In genomic region chr16:57278976-57279626, GRCm38 (mm10) we compare ENCODE assay signal across 29 mouse cellular contexts. TPM values are rescaled to one million over a fixed set of nuclear protein-coding genes. Genes with fewer than 3 reads are reported as not detected.
DNase-seq lines count a peak whose midpoint lies in the region; ATAC-seq and TF ChIP-seq lines count a peak whose summit lies in the region.
"Had no signal": no experiment of that assay in that cellular context is flagged by ENCODE, and none has a peak within 500 bp of the region (broad histone marks: within the 10 kb centered on the region; RNA-seq: fewer than 3 reads in every experiment).

No protein-coding gene starts in this region.

- no peak for DNase-seq in lung, postnatal 0 days (ENCODE audit: low spot score)
- DNase-seq in lung, postnatal 10 days = no peak
- peak; percentile 31 for DNase-seq in R1 (ENCODE audit: low read depth, low spot score)
- DNase-seq in adrenal gland, postnatal 36 days = no peak
- no peak for DNase-seq in adrenal gland, adult 8-10 months
- DNase-seq in ovary, postnatal 14 days (ENCODE audit: low spot score) = no peak
- DNase-seq: adrenal gland, adult 2 months; adrenal gland, postnatal 25 days; cerebellum, adult 18-20 months; cerebellum, adult 9-10 months; cerebellum, postnatal 14 days; forebrain, postnatal 0 days; gastrocnemius, adult 2 months; gastrocnemius, postnatal 14 days; heart, adult 18-20 months; heart, postnatal 10 days; heart, postnatal 4 days; kidney, adult 11 months had no signal

- H3K27me3 ChIP-seq in lung, postnatal 0 days (replicated peaks; ENCODE audit: insufficient read depth, low read length) = no peaks in the 10 kb centered on the region
- no peaks in the 10 kb centered on the region for H3K27me3 ChIP-seq in ES-Bruce4 (ENCODE audit: control insufficient read depth, insufficient read depth, low read length, poor library complexity, severe bottlenecking)
- H3K27me3 ChIP-seq: embryonic facial prominence, embryonic 12.5 days; embryonic facial prominence, embryonic 15.5 days; heart, embryonic 12.5 days; heart, embryonic 15.5 days; Patski had no signal

- H3K27ac ChIP-seq in lung, postnatal 0 days (ENCODE audit: low read length) = no peak overlapping the region
- no peak overlapping the region for H3K27ac ChIP-seq in ES-Bruce4 (ENCODE audit: insufficient read depth, low read length)
- H3K27ac ChIP-seq: embryonic facial prominence, embryonic 12.5 days; embryonic facial prominence, embryonic 15.5 days; gastrocnemius, adult 2 months; heart, embryonic 15.5 days; hindbrain, embryonic 14.5 days; hindbrain, postnatal 0 days had no signal

- no peak for ATAC-seq in lung, postnatal 0 days
- ATAC-seq: forebrain, embryonic 14.5 days; forebrain, postnatal 0 days; hindbrain, postnatal 0 days; inflammation-experienced regulatory T-cells, adult 6 months; Patski had no signal

- no peaks in the 10 kb centered on the region for H3K9me3 ChIP-seq in lung, postnatal 0 days (ENCODE audit: low read length)
- H3K9me3 ChIP-seq in ES-Bruce4 (replicated peaks; ENCODE audit: control insufficient read depth, insufficient read depth, low read length, poor library complexity, severe bottlenecking) = peaks cover 4% of the 10 kb centered on the region; the same call in 1 of the 2 replicates
- H3K9me3 ChIP-seq: embryonic facial prominence, embryonic 12.5 days; embryonic facial prominence, embryonic 15.5 days; heart, embryonic 12.5 days; heart, embryonic 15.5 days had no signal

- H3K4me1 ChIP-seq in lung, postnatal 0 days (ENCODE audit: insufficient read depth, low read depth, low read length) = no peaks in the 10 kb centered on the region
- H3K4me1 ChIP-seq in ES-Bruce4 (ENCODE audit: control insufficient read depth, insufficient read depth, low read length) = no peaks in the 10 kb centered on the region
- H3K4me1 ChIP-seq: embryonic facial prominence, embryonic 12.5 days; embryonic facial prominence, embryonic 15.5 days; heart, embryonic 12.5 days had no signal

- H3K4me2 ChIP-seq in lung, postnatal 0 days (replicated peaks; ENCODE audit: low read depth, low read length) = no peak overlapping the region
- H3K4me2 ChIP-seq: embryonic facial prominence, embryonic 12.5 days; embryonic facial prominence, embryonic 15.5 days; heart, embryonic 12.5 days; heart, embryonic 15.5 days; hindbrain, embryonic 14.5 days had no signal

- no peaks in the 10 kb centered on the region for H3K36me3 ChIP-seq in lung, postnatal 0 days (ENCODE audit: insufficient read depth, low read length)
- H3K36me3 ChIP-seq in ES-Bruce4 (ENCODE audit: control insufficient read depth, insufficient read depth, low read length, poor library complexity, severe bottlenecking) = no peaks in the 10 kb centered on the region
- H3K36me3 ChIP-seq: embryonic facial prominence, embryonic 12.5 days; embryonic facial prominence, embryonic 15.5 days; heart, embryonic 12.5 days; heart, embryonic 15.5 days had no signal

- no peak for TF ChIP-seq EP300 in lung, postnatal 0 days (IDR thresholded peaks at IDR 0.05)
- TF ChIP-seq EP300 in ES-Bruce4 (IDR thresholded peaks at IDR 0.05; ENCODE audit: insufficient read depth, low read depth, low read length) = no peak

- H3K4me3 ChIP-seq in lung, postnatal 0 days (ENCODE audit: low read depth, low read length) = no peak overlapping the region
- H3K4me3 ChIP-seq in ES-Bruce4 (ENCODE audit: low read depth, low read length) = no peak overlapping the region
- H3K4me3 ChIP-seq: embryonic facial prominence, embryonic 12.5 days; embryonic facial prominence, embryonic 15.5 days; gastrocnemius, adult 2 months; heart, embryonic 12.5 days; heart, embryonic 15.5 days had no signal

- 83% methylated on average over 10 of the region's 12 CpGs for WGBS in lung, postnatal 0 days

- no peak overlapping the region for H3K9ac ChIP-seq in lung, postnatal 0 days (replicated peaks; ENCODE audit: low read depth)
- no peak overlapping the region for H3K9ac ChIP-seq in ES-Bruce4 (ENCODE audit: low read depth, poor library complexity, severe bottlenecking)
- H3K9ac ChIP-seq: embryonic facial prominence, embryonic 12.5 days; embryonic facial prominence, embryonic 15.5 days; forebrain, postnatal 0 days; heart, embryonic 12.5 days; heart, embryonic 15.5 days; hindbrain, embryonic 14.5 days had no signal

- TF ChIP-seq CTCF in lung, postnatal 0 days (IDR thresholded peaks at IDR 0.05) = peak; percentile 17; the same call in 1 of the 2 replicates
- peak; percentile 20 for TF ChIP-seq CTCF in ES-Bruce4 (IDR thresholded peaks at IDR 0.05; ENCODE audit: low read depth, low read length)

- TF ChIP-seq POLR2A in ES-Bruce4 (IDR thresholded peaks at IDR 0.05; ENCODE audit: insufficient read depth, low read length) = no peak

RNA-seq across cellular contexts. Expression of gene Tmem30c, which starts 13.6 kb away (rescaled TPM):
- polyA plus RNA-seq in lung, postnatal 0 days (2015; fragmentation: Nextera tagmentation; extraction: Ambion mirVana) = 0.04 TPM in 1 of 2 replicates, not detected in the other
- polyA plus RNA-seq in ES-Bruce4 (2011; ENCODE audit: insufficient read depth, insufficient read length, low read depth, missing spikeins) = 0.36 TPM in 1 of 2 replicates, not detected in the other
- total RNA-seq in adrenal gland, postnatal 36 days (2021) = not detected
- under 1 TPM in 1 of 4 experiments, not detected in 3; 0.12 TPM for total RNA-seq in adrenal gland, adult 8-10 months (2022)
- total RNA-seq: adrenal gland, adult 2 months; adrenal gland, postnatal 25 days; gastrocnemius, adult 2 months; gastrocnemius, postnatal 14 days; gastrocnemius, postnatal 4 days; heart, adult 18-20 months; heart, postnatal 10 days; heart, postnatal 4 days had no signal
- polyA plus RNA-seq: adrenal gland, adult 2 months; forebrain, embryonic 14.5 days; heart, embryonic 12.5 days; heart, embryonic 15.5 days; Patski had no signal

RNA-seq across cellular contexts. Expression of gene Tbc1d23, which starts 47.8 kb away (rescaled TPM):
- polyA plus RNA-seq in lung, postnatal 0 days (2015; fragmentation: Nextera tagmentation; extraction: Ambion mirVana) = 22.9 and 23.5 TPM in 2 replicates
- polyA plus RNA-seq in ES-Bruce4 (2011; ENCODE audit: insufficient read depth, insufficient read length, low read depth, missing spikeins) = 32.4 and 35.5 TPM in 2 replicates
- 10 to 100 TPM; 35.0 to 40.0 TPM for total RNA-seq in adrenal gland, postnatal 36 days (2021)
- total RNA-seq in adrenal gland, adult 8-10 months (2022) = 10 to 100 TPM; 37.3 to 56.9 (median 43.9) TPM
